Mouse (Mus musculus) forebrain, embryonic 14.5 days (tissue): ENCODE data around the gene Mindy4. TPM values are rescaled to one million over a fixed set of nuclear protein-coding genes. Genes with fewer than 3 reads are reported as not detected.

Source experiments
- ATAC-seq: fragments of 200-750 bp; cut with Nextera tagmentation; 2 replicates; pipeline ENCODE4 v1.8.0; 2017; ENCODE audit warnings: mild to moderate bottlenecking, moderate library complexity
- DNase-seq: peaks from one replicate; pipeline ENCODE4 v3.0.0-alpha.2; 2015; ENCODE audit warnings: low spot score
- H3K27ac ChIP-seq: fragments of 300-500 bp; sonication (generic); 2 replicates; pipeline ENCODE4 v1.5.1; 2014; ENCODE audit warnings: low read depth, mild to moderate bottlenecking, control low read depth, low read length, moderate library complexity
- H3K27me3 ChIP-seq: fragments of 300-500 bp; sonication (generic); replicated peaks from 2 replicates; pipeline ENCODE4 v1.6.1; 2014; ENCODE audit warnings: low read length, control low read depth, mixed read lengths; ENCODE audit not compliant: control insufficient read depth, insufficient read depth
- H3K36me3 ChIP-seq: fragments of 300-500 bp; sonication (generic); 2 replicates; pipeline ENCODE4 v1.6.1; 2014; ENCODE audit warnings: low read length, control low read depth; ENCODE audit not compliant: control insufficient read depth, insufficient read depth
- H3K4me1 ChIP-seq: fragments of 300-500 bp; sonication (generic); 2 replicates; pipeline ENCODE4 v1.6.1; 2014; ENCODE audit warnings: antibody characterized with exemption, low read length, control low read depth; ENCODE audit not compliant: control insufficient read depth, insufficient read depth
- H3K4me2 ChIP-seq: fragments of 300-500 bp; sonication (generic); 2 replicates; pipeline ENCODE4 v1.6.1; 2014; ENCODE audit warnings: mild to moderate bottlenecking, control low read depth, low read length
- H3K4me3 ChIP-seq: fragments of 300-500 bp; sonication (generic); 2 replicates; pipeline ENCODE4 v1.5.1; 2014; ENCODE audit warnings: low read depth, low read length, control low read depth
- H3K9ac ChIP-seq: fragments of 300-500 bp; sonication (generic); 2 replicates; pipeline ENCODE4 v1.6.1; 2014; ENCODE audit warnings: mild to moderate bottlenecking, low read length, control low read depth, moderate library complexity
- H3K9me3 ChIP-seq: fragments of 300-500 bp; sonication (generic); replicated peaks from 2 replicates; pipeline ENCODE4 v1.6.1; 2016; ENCODE audit warnings: low read length, control low read depth, mixed read lengths; ENCODE audit not compliant: control insufficient read depth
- WGBS: fragments of 180-500 bp; shearing (Covaris S2); extraction: QIAGEN DNeasy Blood & Tissue Kit; methylation state at CpG from one replicate; pipeline ENCODE4 v1.1.7; 2014; 5-methylcytosine and 5-hydroxymethylcytosine counted together
- polyA plus RNA-seq: library from polyadenylated mRNA; unstranded; fragments of >200 nt; fragmentation: Nextera tagmentation; extraction: Ambion mirVana; gene quantifications from 2 replicates; pipeline ENCODE4 v1.2.1, GENCODE M21; 2014

Mindy4 gene
- polyA plus RNA-seq, 1 experiment from 2014 or later = 18.6 TPM

DNA sequence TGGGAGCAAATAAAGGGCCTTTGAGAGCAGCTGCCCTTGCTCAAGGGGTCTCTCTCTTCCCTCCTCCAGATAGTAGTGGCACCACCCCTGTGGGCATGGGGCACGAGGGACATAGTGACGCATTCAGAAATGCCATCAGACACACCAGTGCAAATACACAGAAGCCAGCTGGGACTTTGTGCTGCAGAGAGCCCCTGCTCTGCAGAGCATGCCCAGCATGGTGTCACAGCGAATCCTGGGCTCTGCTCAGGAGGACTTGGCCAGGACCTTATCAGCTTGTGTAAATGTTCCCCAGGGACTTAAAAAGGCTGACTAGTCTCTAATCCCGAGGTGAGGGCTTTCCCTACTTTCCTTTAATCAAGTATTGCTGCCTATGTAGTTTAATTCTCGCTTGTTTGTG is 138.5 kb downstream of the Mindy4 start:
- Histone ChIP-seq H3K4me2 (no peak overlapping the region), H3K9me3 (no peaks in the 10 kb centered on the region), H3K4me3 (no peak overlapping the region), H3K27ac (no peak overlapping the region), H3K36me3 (no peaks in the 10 kb centered on the region), H3K4me1 (0 out of 2 replicates have a peak, but pooled peaks cover 2% of the 10 kb centered on the region), H3K9ac (no peak overlapping the region), H3K27me3 (no peaks in the 10 kb centered on the region)
- ATAC-seq (no peak), DNase-seq (peak; percentile 13)
- 24% methylated on average over 5 of the region's 5 CpGs for WGBS

DNA sequence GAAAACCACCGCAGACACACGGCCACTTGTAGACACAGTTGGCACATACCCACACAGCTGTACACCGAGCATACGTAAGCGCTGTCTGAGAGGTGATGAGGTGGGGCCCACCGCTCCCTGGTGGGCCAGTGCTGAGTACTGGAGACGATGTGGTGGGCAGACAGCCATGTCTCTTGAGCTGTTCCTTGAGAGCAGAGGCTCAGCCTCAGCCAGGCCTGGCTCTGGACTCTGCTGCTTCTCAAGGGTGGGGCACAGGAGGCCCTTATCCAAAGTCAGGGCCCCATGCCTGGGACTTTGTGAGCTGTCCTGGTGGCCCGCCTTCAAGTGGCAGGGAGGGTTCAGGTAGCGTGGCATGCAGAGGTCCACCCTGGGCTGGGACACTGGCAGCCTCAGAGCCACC is 139.1 kb downstream of the Mindy4 start:
- peak; percentile 18 for DNase-seq
- no peak for ATAC-seq

DNA sequence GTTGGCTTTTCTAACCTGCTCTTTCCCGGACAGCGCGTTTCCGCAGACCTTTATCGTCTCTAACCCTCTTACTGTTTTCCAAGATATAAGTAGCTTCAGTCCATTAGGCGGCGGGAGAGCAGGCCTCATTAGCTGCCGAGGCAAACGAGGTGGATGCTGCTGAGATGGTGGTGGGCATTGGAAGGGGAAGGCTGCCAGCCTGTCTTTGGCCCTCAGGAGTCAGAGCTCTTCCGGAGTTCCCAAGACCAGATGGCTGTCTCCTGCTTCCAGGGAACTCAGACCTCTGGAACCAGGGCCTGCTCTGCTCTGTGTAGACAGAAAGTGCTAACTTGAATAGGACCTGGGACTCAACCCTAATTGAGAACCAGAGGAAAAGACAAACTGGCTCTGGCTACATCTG is 140.3 kb downstream of the Mindy4 start:
- H3K4me1 ChIP-seq = 0 out of 2 replicates have a peak, but pooled peaks cover 2% of the 10 kb centered on the region
- DNase-seq = no peak
- H3K27ac ChIP-seq = no peak overlapping the region
- no peaks in the 10 kb centered on the region for H3K36me3 ChIP-seq
- no peak overlapping the region for H3K4me2 ChIP-seq
- H3K4me3 ChIP-seq = no peak overlapping the region
- H3K27me3 ChIP-seq = no peaks in the 10 kb centered on the region
- WGBS = 70% methylated on average over 10 of the region's 10 CpGs
- no peaks in the 10 kb centered on the region for H3K9me3 ChIP-seq
- H3K9ac ChIP-seq = no peak overlapping the region
- no peak for ATAC-seq

More for the DNA sequence above, 139.1 kb downstream of the Mindy4 start:
- no peak overlapping the region for H3K4me3 ChIP-seq
- 54% methylated on average over 9 of the region's 9 CpGs for WGBS
- H3K27ac ChIP-seq = no peak overlapping the region
- H3K36me3 ChIP-seq = no peaks in the 10 kb centered on the region
- no peaks in the 10 kb centered on the region for H3K9me3 ChIP-seq
- H3K27me3 ChIP-seq = no peaks in the 10 kb centered on the region
- H3K9ac ChIP-seq = no peak overlapping the region
- 0 out of 2 replicates have a peak, but pooled peaks cover 2% of the 10 kb centered on the region for H3K4me1 ChIP-seq
- H3K4me2 ChIP-seq = no peak overlapping the region

DNA sequence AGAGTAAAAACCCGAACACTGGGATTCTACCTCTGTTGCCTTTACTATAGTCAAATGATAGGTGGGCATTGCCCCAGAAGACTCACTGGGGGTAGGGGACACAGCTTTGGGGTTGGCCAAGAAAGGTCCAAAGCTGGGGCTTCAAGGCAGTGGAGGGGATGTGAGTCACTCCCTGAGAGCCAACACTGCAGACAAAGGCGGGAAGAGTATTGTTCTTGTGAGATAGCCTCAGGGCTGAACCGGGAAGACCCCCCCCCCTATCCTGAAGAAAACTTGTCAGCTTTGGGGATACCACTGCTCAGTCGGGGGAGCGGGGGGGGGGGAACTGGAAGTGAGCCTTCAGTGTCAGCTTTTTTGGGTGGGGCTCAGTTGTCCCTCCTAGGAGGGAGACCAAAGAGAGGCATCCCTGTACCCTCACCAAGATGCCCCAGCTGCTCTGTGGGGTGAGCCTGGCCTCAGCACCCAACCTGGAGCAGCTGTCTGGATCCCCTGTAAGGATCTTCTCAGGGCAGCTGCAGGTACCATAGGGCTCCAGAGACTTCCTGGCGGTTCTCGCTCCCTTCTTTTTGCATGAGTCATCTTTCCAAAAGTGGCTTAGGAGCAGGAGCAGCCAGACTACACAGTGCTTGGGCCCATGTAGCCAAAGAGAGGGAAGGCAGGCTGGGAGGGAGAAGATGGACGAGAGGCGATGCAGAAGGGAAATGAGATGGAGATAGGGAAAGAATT is 141.3 kb downstream of the Mindy4 start:
- Histone ChIP-seq H3K9me3 (no peaks in the 10 kb centered on the region), H3K4me3 (no peak overlapping the region), H3K9ac (no peak overlapping the region), H3K27me3 (no peaks in the 10 kb centered on the region), H3K27ac (no peak overlapping the region), H3K4me1 (0 out of 2 replicates have a peak, but pooled peaks cover 2% of the 10 kb centered on the region), H3K4me2 (no peak overlapping the region), H3K36me3 (no peaks in the 10 kb centered on the region)
- ATAC-seq (no peak), DNase-seq (no peak)
- WGBS = 90% methylated on average over 9 of the region's 9 CpGs

DNA sequence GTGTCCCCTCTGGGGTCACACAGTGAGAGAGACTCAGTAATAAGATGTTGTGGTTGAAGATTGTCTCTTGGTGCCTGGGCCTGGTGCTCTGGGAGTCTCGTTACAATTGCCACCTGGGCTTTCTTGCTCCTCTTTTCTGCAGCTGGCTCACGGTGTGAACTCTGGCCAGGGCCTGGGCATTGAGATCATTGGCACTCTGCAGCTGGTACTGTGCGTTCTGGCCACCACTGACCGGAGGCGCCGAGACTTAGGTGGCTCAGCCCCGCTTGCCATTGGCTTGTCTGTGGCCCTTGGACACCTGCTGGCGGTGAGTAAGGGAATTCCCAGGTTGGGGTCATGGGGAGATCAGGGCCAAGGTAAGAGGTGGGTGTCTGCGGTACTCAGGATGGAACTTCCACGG is 142.1 kb downstream of the Mindy4 start:
- no peak for DNase-seq
- ATAC-seq = no peak
- 90% methylated on average over 10 of the region's 10 CpGs for WGBS
- H3K4me1 ChIP-seq = 0 out of 2 replicates have a peak, but pooled peaks cover 2% of the 10 kb centered on the region
- no peak overlapping the region for H3K4me3 ChIP-seq
- H3K4me2 ChIP-seq = no peak overlapping the region
- H3K27ac ChIP-seq = no peak overlapping the region
- no peak overlapping the region for H3K9ac ChIP-seq
- H3K27me3 ChIP-seq = no peaks in the 10 kb centered on the region
- no peaks in the 10 kb centered on the region for H3K9me3 ChIP-seq
- no peaks in the 10 kb centered on the region for H3K36me3 ChIP-seq

DNA sequence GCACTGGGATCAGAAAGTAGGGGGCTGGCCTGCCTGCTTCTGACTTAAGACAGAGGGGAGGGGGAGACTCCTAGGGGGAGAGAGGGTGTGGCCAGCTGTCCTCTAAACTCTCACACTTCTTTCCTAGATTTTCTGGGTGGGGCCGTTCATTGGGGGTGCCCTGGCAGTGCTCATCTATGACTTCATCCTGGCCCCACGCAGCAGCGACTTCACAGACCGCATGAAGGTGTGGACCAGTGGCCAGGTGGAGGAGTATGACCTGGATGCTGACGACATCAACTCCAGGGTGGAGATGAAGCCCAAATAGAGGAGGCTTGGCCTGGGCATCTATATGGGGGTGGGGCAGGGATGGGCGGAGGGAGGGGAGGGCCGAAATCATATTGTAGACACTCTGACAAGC is 143.3 kb downstream of the Mindy4 start:
- WGBS = 92% methylated on average over 7 of the region's 7 CpGs
- no peak for DNase-seq
- Histone ChIP-seq H3K36me3 (no peaks in the 10 kb centered on the region), H3K27me3 (no peaks in the 10 kb centered on the region), H3K4me1 (0 out of 2 replicates have a peak, but pooled peaks cover 2% of the 10 kb centered on the region), H3K27ac (no peak overlapping the region), H3K4me2 (no peak overlapping the region), H3K4me3 (no peak overlapping the region), H3K9ac (no peak overlapping the region), H3K9me3 (no peaks in the 10 kb centered on the region)
- no peak for ATAC-seq

DNA sequence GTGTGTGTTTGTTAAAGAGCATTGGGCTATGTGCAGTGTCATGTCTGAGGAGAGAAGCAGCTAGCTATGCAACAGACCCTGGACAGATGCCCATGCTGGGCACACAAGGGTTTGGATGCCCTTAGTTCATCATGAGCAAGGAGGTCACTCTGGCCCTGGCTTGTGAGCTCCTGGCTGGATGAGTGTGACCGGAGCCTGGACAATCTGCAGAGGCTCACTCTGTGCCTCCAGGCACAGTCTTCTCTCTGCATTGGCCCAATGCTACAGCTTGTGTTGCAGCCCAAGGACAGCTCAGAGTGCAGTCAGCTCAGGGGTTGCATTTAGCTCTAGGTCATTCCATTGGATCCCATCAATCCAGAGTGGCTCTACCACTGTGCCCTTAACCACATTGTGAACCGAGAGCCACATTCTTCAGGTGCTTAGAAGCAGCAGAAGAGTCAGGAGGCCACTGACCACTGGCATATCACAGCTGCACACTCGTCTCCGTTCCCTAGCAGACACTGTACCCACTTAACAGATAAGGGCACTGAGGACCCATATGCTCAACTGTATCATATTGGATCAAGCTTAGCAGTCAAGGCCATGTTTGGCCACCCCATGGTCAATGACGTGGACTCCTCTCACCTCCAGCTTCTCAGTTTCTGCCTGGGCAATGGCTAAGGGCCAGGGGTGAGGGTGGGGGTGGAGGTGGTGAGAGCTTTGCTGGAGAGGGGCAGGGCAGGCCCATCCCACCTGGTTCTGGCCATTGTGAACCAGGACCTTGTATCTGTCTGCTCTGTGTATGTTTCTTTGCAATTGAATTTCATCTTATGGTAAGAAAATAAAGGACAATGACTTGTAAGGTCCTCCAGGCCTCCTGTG is 144.8 kb downstream of the Mindy4 start:
- DNase-seq (no peak), ATAC-seq (no peak)
- H3K4me2 ChIP-seq = no peak overlapping the region
- H3K9ac ChIP-seq = no peak overlapping the region
- no peaks in the 10 kb centered on the region for H3K4me1 ChIP-seq
- 86% methylated on average over 5 of the region's 5 CpGs for WGBS
- no peak overlapping the region for H3K27ac ChIP-seq
- H3K27me3 ChIP-seq = no peaks in the 10 kb centered on the region
- no peak overlapping the region for H3K4me3 ChIP-seq
- H3K9me3 ChIP-seq = no peaks in the 10 kb centered on the region
- H3K36me3 ChIP-seq = no peaks in the 10 kb centered on the region

DNA sequence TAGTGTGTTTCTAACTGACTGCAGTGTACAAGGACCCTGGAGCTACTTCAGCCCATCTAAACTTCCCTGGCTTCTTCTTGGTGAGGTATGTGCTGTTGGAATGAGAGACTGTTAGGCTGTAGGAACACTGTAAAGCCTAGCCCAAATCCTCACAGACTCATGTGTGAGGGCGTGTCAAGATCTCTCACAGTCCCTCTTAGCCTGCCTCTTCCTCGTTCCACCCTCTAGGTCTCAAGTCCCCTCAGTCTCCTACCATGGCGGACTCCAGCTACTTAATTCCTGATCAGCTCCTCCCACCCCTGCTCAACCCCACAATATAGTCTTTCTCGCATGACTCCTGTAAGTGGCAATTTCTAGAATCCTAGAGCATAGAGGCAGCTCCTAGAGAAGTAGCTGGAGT is 146.0 kb downstream of the Mindy4 start:
- no peak overlapping the region for H3K4me2 ChIP-seq
- H3K4me3 ChIP-seq = no peak overlapping the region
- H3K36me3 ChIP-seq = no peaks in the 10 kb centered on the region
- WGBS = 84% methylated on average over 4 of the region's 4 CpGs
- H3K9me3 ChIP-seq = no peaks in the 10 kb centered on the region
- DNase-seq = no peak
- no peaks in the 10 kb centered on the region for H3K27me3 ChIP-seq
- no peak overlapping the region for H3K9ac ChIP-seq
- no peaks in the 10 kb centered on the region for H3K4me1 ChIP-seq
- ATAC-seq = no peak
- no peak overlapping the region for H3K27ac ChIP-seq
